Mouse (Mus musculus) left cerebral cortex, postnatal 4 days (tissue): ENCODE measurements around the gene Pxk. TPM values are rescaled to one million over a fixed set of nuclear protein-coding genes. Genes with fewer than 3 reads are reported as not detected.
A peak's percentile ranks its signal among the peaks of the same experiment; 100 is the strongest.

Experiments
- DNase-seq: peaks from one replicate; pipeline ENCODE4 v3.0.0-alpha.2; 2022
- intact Hi-C: fragments of 180-260 bp; cut with DNase I; formaldehyde crosslinking; loops from one replicate; pipeline ENCODE4 v1.15.1; 2025
- total RNA-seq, 2 experiments: library from RNA; stranded (reverse); gene quantifications; 2 replicates each; pipeline ENCODE4 v1.2.3; 2021

Pxk gene
- 10 to 100 TPM; 32.3 to 38.0 TPM for total RNA-seq

- DNase-seq = peak; percentile 91
- intact Hi-C loops = loop anchor here (10.0 kb wide), 2 partner anchors 157 to 247 kb away; partner anchors contain the start of gene Acox2
Observed at GRCm38 (mm10) chr14:8097978-8098686, at the start of gene Pxk. Gene Pxk, plus strand, starts transcription at chr14:8098211.

- intact Hi-C loops = no loop called here
Observed at GRCm38 (mm10) chr14:8049334-8049733, 48.7 kb upstream of the Pxk start.

DNA sequence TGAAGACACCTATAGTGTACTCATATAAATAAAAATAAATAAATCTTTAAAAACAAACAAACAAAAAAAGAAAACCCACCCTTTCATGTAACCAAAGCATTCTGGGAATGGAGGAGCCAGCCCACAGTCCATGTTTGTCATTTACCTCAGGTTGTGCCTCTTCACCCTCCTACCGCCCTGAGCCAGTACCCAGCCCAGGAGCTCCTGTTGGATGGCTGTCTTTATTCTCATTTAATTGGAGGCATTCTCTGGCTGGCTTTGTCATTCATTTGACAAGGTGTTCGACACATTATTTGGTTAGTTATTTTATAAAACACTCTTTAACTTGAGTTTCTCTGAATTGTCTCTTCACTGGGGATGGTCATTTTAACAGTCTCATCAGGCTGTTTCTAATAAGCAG is 46.1 kb upstream of the Pxk start:
- intact Hi-C loops = no loop called here
- no peak for DNase-seq

More at GRCm38 (mm10) chr14:8049334-8049733, 48.7 kb upstream of the Pxk start:
- DNase-seq = no peak

DNA sequence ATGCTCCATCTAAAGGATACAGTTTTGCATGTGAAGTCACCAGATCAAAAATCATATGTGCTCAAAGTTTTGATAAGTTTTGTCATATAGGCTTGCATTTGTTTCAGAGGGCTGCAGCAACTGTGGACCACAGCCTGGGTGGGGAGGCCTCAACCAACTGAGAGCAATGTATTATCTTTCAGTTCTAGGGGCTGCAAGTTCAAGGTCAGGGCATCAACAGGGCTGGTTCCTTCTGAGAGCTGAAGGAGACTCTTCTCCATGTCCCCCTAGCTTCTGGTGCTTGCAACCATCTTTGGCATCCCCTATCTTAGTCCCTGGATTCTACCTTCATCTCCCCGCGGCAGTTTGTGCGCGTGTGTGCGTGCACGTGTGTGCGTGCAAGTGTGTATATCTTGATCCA is 45.4 kb upstream of the Pxk start:
- DNase-seq = no peak
- intact Hi-C loops = no loop called here

- intact Hi-C loops = no loop called here
- DNase-seq = no peak
Observed at GRCm38 (mm10) chr14:8054310-8055102, 43.5 kb upstream of the Pxk start.

DNA sequence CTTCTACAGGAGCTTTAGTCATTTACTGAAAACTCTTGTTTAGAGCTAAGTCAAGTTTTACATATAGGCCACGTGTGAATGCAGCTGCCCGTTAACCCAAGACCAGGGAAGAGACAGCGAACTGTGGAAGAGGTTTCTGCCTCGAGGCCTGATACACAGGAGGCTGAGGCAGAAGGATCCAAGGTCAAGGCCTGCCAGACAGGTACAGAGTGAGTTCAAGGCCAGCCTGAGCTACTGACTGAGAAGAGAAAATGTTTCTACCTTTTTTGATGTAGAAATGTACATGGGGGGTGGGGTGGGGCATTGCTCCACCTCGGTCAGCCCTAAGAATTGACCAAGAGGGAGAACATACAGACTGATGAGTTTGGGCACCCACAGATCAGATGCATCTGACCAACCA is 41.9 kb upstream of the Pxk start:
- no peak for DNase-seq
- intact Hi-C loops = no loop called here

- DNase-seq = no peak
- intact Hi-C loops = no loop called here
Observed at GRCm38 (mm10) chr14:8059938-8060337, 38.1 kb upstream of the Pxk start.

DNA sequence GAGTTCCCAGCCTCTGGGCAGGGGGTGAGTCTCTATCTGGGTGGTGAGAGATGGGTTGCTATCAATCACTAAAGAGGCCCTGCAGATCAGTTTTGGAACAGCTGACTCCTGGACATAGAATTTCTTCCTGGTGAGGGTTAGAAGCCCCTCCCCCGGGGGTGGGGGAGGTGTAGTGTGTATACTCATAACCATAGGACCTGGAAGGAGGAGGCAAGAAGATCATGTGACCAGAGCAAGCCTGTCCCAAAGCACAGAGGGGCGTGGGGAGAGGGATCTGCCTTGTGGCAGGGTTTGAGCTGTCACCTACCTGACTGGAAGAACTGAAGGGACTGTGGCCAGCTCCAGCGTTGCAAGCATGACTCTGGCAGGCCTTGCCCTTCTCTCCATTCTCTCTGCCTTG is 35.9 kb upstream of the Pxk start:
- intact Hi-C loops = no loop called here
- DNase-seq = no peak

GRCm38 (mm10) chr14:8062537-8063301 is 35.3 kb upstream of the Pxk start:
- no peak for DNase-seq
- intact Hi-C loops = no loop called here

GRCm38 (mm10) chr14:8063835-8064785 is 33.9 kb upstream of the Pxk start:
- no peak for DNase-seq
- intact Hi-C loops = no loop called here

GRCm38 (mm10) chr14:8080165-8080679 is 17.8 kb upstream of the Pxk start, which contains the start of gene Rpp14:
Gene Rpp14, plus strand, starts transcription at chr14:8080367.
- peak; percentile 95 for DNase-seq
- intact Hi-C loops = no loop called here

DNA sequence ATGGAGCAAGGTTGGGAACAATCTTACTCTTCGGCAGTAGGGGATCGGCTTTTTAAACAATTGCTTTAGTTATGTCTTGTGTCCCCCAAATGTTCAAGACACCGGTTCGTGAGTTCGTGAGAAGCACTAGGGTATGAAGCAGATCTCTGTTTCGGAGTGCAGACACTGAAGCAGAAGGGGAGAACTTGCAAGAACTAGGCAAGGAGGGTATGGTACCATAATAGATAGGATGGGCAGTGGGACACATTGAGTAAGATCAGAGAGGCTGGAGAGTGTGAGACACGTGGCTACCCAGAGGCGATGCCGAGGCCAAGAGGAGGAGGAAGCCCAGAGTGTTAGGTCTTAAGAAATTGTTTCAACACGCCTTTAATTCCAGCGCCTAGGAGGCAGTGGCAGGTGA is 17.3 kb upstream of the Pxk start:
- intact Hi-C loops = no loop called here
- DNase-seq = no peak

GRCm38 (mm10) chr14:8082949-8083348 is 15.1 kb upstream of the Pxk start:
- DNase-seq = no peak
- intact Hi-C loops = no loop called here

DNA sequence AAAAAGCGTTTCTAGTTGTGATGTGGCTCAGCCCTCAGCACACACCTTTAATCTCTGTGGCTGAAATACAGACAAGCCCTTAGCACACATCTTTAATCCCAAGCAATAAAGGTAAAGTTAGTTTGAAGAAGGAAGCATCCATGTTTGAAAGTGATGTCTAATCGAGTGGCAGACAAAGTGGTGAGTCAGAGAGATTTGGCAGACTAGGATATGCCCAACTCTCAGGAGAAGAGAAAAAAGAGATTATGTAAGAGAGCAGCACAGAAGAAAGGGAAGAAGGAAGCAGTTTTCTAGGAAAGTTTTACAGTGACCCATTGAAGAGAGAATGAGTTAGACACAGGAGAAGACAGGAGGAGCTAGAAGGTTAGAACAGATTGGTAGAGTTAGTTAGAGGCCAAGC is 9.0 kb upstream of the Pxk start:
- DNase-seq = no peak
- intact Hi-C loops = no loop called here

GRCm38 (mm10) chr14:8092573-8092972 is 5.4 kb upstream of the Pxk start:
- DNase-seq = no peak
- intact Hi-C loops = loop anchor here (5.0 to 10.0 kb wide), 3 partner anchors 70 to 252 kb away; partner anchors contain the start of gene Acox2

DNA sequence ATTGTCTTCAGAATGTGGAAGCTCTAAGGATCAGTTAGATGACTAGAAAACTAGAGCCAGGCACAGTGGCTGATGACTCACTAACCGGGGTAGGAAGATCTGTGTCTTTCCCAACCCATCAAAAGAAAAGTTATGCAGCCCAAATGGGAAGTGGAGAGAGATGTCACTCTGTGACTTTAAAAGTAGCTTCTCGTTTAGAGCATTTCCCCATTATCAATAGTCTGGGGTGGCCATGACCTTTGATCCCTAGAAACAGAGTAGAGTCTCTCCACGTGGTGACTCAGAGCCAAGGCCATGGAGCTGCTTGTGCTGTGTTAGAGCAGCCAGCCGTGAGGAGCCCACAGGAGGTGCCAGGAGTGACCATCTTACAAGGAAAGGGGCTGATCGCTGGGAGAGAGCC is 4.6 kb upstream of the Pxk start:
- intact Hi-C loops = loop anchor here (5.0 to 10.0 kb wide), 3 partner anchors 69 to 251 kb away; partner anchors contain the start of gene Acox2
- no peak for DNase-seq

DNA sequence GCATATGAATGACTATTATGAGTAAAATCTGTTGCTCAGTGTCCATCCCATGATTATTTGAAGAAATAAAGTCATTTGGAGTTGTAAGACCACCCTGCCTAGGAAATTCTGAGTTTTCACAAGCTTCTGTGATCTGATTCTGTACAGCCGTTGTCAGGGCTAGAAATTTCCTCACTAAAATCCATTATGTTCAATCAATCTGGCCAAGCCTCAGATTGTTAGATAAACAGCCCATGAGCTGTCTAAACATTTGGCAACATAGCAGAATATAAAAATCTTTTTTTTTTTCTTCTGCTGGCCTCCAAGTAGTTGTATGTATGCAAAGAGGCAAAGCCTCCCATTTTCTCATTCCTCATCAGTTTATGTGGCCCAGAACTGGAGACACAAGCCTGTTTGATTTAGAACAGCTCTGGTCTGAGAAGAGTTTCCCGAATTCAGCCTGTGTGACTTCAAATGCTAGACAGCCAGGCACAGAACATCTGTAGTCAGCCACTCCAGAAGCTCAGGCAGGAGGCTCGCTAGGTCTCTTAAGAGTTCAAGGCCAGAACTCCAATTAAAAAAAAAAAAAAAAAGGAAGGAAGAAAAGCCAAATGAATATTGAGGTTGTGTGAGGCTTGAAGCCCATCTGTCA is 3.0 kb upstream of the Pxk start:
- no peak for DNase-seq
- intact Hi-C loops = loop anchor here (5.0 to 10.0 kb wide), 3 partner anchors 67 to 250 kb away; partner anchors contain the start of gene Acox2

- DNase-seq = no peak
- intact Hi-C loops = loop anchor here (10.0 kb wide), 2 partner anchors 159 to 249 kb away; partner anchors contain the start of gene Acox2
Observed at GRCm38 (mm10) chr14:8095562-8095950, 2.5 kb upstream of the Pxk start.

GRCm38 (mm10) chr14:8098687-8098995 is 630 bp downstream of the Pxk start:
- intact Hi-C loops = loop anchor here (10.0 kb wide), 2 partner anchors 156 to 246 kb away; partner anchors contain the start of gene Acox2
- no peak for DNase-seq
